Mouse (Mus musculus) B cell, adult 2 months (primary cell): Measurements from ENCODE around the gene Gatad2a.

ENCODE experiments used
- DNase-seq, 2 experiments: peaks; one replicate each; pipeline ENCODE4 v3.0.0; 2022

Gatad2a gene

DNA sequence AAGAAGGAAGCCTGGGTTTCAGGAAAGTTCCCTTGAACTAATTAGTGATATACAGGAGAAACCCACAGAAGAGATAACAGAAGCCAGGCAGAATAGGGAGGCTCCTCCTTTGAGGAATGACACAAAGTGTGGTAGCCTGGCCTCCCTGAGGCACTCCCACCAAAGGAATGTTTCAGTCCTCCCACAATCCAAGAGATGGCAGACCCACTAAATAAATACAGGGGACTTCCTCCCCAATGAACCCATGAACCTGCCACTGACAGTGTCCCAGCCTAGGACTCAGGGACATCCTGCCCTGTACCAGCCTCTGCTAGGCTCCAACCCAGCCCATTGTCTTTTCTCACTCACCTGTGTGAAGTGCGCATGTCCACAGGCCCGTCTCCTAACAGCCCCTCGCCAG, 60.8 kb downstream of the Gatad2a start:
- DNase-seq = no peak

DNA sequence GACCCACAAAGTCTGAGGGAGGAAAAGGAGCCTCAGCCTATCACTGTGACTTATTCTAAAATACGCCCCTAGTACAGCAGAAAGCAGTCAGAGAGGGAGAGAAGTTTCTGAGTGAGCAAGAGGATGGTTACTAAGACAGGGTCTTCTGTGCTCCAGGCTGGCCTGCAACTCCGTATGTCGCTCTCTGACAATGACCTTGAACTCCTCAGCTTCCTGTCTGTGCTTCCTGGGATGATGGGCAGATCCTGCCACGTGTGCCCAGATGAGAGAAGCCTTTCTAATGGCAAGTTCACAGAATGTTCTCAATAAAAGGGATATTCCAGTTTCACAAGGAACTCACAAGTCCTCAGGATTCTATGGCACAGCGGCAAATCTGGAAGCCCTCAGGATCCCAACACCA, 61.6 kb downstream of the Gatad2a start:
- DNase-seq = no peak

DNA sequence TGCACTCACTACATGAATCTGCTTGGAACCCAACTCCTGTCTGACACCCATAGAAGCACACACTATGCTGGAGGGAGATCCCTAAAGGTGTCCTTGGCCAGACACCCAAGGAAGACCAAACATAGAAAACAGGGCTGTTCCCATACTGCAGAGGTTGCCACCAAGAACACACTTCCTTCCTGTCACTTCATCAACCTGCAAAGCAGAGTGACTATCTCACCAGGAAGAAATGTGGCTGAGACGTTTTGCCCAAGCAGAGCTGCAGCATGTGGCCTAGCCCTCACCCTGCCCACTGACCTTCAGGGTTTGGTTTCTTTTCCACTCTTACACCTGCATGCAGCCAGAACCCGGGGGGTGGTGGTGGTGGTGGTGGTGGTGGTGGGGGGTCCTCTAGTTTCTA, 62.4 kb downstream of the Gatad2a start:
- no peak for DNase-seq

DNA sequence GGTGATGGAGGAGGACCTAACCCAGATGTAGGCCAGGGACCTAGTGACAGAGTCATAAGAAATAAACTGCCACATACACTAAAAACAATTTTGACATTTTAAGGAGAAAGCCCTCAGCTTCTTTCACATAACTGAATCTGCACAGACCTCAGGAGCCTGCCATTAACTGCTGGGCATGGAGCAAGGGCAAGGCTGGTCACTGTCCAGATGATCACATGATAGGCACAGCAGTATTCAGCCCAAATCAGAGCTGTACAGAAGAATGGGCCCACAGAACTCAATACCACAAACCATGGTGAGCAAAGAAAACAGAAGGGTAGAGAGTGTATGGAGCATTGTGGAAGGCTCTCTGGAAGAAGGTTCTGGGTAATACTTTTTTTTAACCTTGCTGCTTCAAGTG, 69.3 kb downstream of the Gatad2a start:
- no peak for DNase-seq

DNA sequence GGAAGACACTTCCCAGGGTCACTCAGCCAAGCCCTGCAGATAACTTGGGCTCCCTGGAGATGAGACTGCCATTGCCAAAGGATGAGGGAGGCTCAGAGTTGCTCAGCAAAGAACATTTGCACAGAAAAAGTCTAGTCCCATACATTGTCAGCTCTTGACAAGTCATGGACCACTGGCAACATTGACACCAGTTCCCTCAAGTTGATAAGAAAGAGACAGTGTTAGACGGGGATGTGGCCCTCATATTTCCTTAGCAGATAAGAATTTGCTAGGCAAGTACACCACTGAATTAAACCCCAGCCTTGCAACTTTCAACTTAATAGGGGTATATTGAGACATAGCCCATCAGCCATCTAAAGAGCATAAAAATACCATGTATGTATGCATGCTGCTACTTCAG, 72.2 kb downstream of the Gatad2a start:
- no peak for DNase-seq

DNA sequence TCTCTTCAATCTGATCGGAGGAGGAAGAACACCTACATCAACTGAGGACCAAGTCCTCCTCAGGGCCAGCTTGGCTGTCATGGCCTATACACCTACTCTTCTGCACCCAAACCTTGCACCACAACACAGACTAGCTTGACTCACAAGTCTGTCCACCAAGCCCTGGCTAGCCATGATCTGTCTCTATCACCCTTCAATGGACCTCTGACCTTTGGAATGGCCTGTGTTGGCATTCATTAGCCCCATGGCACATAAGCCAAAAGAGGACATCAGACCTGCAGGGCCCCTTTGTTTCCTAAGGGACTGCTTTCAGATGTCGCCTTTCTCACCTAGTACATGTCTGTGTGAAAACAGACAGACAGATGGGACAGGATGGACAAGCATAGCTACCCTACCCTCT, 75.0 kb downstream of the Gatad2a start:
- peak in 1 of 2 experiments; percentile 11 for DNase-seq

DNA sequence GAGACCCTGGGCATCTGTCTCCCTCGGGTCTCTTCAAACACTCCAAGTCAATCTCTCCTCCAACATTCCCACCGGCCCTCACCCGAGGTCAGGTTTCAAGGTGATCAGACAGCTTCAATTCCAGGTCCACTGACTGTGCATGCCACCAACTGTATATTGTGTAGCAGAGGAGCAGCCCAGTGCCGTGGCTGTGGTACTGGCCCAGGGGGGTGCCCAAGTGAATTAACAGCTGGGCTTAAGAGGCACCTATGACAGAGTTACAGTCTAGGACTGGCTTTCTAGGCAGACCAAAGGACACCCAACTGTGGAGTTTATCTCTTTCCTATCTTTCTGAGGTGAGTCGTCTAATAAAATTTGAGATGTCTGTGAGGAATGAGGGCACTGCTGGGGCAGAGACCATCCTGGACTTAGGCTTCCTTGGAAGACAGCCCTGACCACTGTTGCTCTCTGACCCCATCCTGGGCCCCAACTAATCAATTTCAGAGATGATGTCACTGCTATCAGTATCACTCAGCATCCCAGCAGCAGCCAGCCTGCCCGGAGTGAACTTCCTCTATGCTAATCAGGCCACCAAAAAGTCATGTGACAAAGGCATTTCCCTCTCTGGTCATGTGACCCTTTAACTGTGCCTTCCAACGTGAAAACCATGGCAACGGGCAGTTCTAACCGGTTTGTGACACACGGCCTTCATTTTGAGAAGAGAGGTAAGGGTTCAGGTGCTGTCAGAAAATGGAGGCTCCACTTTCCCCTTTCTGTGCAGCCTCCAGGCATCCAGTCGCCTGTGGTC, 76.1 kb downstream of the Gatad2a start:
- DNase-seq = peak; percentile 89 to 94

DNA sequence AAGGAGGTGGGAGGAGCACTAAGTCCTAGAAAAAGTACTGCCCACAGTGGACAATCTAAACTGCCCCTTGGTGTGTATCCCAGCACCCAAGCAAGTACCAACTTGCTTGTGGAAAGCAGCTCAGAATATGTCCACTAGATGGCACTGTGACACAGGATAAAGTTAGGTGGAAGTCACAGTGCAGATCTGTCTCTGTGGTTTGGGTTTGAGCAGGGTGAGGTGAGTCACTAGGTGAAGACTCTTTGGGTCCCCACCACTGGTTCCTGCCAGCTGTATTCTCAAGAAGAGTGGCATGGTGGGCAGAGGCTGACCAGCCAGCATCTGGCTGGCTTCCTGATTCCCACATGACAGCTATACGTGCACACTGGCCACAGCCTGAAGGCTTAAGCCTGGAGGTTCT, 77.2 kb downstream of the Gatad2a start:
- peak; percentile 85 to 86 for DNase-seq

DNA sequence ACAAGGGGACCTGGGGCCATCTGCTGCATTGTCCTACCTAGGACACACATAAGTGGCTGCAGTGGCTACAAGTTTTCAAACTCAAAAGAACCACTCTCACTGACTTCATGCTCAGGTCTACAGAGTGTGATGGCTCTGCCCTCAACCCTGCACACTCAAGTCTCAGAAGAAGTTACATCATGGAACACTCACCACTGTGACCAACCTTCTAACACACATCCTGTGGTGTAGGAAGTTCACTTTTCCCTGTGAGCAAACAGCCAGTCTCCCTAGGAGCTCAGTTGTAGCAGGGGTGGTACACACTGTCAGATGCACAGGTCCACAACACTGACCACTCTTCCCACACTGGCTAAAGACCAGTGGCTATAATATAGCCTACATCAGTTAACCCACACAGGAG, 77.7 kb downstream of the Gatad2a start:
- DNase-seq = no peak

DNA sequence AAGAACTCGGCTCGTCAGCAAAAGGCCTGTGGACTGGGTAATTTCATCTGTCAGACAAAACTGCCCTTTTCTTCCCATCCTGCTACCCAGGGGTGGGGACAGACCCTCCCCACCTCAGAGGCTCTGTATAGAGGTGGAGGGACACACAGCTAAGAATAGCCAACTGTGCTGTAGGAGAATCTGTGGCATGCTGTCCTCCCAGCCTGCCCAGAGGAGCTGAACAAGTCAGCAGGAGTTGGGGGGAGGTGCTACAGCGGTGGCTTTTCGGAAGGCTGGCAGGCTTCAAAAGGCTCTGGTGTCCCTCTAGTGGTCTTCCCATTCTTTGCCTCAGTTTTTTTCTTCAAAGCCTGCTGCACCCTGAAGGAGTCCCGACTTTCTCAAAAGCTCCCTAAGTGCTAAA, 80.4 kb downstream of the Gatad2a start:
- no peak for DNase-seq

DNA sequence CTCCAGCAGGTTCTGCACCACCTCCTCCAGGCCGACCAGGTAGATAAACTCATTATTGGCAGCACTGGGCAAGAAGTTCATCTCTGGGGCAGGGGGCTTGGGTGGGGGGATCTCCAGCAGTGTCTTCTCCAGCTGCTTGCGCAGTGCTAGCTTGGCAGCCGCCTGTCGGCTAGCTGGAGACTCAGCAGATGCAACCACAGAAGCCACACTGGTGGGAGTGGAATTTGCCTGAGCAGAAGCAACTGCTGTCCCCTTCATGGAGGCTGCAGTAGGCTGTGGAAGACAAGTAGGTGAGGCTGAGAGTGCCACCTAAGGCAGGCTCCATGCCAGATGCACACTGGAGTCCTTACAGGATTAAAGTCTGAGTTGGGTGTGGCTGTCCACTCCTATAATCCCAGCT, 81.7 kb downstream of the Gatad2a start:
- DNase-seq = no peak

DNA sequence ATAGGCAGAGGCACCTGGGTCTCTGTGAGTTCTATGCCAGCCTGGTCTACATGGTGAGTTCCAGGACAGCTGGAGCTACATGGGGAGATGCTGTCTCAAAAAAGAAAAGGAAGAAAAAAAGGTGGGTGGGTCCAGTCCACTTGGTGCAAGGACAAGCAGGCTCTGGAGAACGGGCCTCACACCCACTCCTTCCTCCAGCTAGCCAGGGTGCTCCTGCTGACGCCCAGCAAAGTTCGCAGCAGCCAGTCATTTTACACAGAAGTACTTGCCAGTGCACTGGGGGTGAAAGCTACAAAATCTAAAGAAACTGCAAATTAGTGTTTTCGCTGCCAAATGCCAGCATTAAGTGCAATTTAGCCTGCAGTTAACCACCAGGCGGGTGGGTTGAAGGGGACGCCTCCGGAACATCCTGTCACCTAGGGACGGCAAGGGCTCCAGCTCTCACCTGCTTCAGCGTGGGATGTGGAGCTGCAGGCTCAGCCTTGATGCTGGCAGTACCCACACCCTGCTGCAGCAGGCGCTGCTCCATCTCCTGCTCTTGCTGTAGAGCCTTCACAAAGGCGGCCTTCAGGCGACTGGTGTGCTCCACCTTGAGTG, 83.6 kb downstream of the Gatad2a start:
- no peak for DNase-seq

DNA sequence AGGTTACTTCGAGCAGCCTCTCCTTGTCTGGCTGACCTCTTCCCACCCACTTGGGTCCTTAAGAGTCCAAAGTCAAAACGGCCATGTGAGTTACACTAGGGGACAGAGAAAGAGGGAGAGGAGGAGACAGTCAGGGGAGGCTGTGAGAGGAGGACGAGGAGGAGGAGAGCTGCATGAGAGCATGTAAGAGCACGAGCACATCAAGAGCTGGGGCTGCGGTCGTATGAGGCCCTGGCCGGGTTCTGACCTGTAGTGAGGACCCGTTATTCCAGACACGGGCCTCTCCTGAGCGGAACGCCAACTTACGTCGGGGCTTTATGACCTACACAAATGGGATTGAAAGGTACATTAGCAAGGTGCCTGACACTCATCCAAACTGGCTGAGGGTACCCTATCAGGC, 84.3 kb downstream of the Gatad2a start:
- no peak for DNase-seq

DNA sequence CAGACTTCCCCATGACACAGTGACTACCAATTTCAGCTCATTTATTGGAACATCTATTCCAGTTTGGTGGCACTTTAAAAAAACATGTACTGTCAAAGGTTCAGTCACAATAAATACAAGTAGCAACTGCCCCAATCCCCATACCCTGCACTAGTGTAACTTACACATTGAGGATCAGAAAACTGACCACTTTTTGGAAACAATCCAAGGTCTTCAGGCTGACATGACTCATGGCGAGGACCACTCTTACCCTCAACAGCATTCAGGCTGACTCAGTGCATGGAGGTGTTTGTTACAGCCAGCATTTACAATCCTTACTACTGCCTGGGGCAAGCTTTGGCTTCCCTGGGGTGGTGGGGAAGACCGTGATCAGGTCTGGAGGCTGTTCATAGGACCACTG, 89.1 kb downstream of the Gatad2a start:
- no peak for DNase-seq

DNA sequence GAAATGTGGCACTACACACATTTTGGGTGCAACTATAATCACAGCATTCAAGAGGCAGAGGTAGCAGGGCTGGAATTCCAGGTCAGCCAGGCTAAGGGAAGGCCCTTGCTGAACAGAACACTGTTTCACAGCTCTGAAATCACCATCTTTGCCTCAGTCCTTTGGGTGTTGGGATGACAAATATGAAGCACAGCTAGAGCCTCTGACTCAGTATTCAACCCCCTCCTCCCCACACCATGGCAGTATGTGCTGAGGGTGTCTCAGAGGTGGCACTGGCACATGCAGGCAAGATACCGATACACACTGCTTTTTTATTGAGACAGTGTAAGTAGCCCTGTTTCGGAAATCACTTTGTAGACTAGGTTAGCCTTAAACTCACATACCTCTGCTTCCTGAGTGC, 89.9 kb downstream of the Gatad2a start:
- no peak for DNase-seq

DNA sequence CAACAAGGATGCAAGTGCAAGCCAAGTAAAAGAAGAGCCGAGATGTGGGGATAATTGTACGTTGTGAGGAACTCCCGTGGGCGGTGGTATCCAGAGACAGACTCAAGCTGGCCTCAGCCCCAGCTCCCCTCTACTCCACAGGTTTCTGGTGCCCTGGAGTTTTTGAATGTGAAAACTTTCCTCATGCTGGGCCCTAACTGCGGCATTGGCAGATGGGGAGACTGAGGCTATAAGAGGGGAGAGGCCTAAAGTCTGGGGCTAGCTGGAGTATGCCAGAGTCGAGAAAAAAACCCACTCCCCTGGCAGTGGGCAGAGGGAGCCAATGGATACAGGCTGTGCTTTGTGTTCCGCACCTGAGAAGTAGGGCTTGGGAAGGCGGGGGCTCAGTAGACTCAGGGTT, 92.1 kb downstream of the Gatad2a start:
- no peak for DNase-seq

DNA sequence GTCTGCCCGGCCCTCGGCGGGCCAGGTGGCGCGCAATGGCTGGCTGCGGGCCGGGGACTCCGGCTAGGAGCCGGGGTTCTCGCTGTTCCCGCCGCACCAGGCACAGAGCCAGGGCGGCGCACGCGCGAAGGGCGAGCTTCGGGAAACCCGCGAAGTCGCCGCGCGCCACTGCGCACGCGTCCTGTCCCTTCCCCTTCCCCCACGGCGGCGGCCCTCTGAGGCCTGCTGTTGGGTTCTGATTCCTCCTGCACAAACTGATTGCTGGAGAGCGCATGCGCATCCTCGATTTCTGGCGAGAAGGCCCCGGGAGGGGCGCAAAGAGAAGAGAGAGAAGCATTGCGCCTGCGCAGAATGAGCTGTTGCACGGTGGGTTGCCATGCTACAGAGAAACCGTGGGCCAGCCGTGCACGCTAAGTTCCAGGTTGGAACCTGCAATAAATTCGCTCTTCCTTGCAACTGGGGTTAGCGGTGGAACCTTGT, 93.1 kb downstream of the Gatad2a start:
- peak; percentile 90 to 91 for DNase-seq

DNA sequence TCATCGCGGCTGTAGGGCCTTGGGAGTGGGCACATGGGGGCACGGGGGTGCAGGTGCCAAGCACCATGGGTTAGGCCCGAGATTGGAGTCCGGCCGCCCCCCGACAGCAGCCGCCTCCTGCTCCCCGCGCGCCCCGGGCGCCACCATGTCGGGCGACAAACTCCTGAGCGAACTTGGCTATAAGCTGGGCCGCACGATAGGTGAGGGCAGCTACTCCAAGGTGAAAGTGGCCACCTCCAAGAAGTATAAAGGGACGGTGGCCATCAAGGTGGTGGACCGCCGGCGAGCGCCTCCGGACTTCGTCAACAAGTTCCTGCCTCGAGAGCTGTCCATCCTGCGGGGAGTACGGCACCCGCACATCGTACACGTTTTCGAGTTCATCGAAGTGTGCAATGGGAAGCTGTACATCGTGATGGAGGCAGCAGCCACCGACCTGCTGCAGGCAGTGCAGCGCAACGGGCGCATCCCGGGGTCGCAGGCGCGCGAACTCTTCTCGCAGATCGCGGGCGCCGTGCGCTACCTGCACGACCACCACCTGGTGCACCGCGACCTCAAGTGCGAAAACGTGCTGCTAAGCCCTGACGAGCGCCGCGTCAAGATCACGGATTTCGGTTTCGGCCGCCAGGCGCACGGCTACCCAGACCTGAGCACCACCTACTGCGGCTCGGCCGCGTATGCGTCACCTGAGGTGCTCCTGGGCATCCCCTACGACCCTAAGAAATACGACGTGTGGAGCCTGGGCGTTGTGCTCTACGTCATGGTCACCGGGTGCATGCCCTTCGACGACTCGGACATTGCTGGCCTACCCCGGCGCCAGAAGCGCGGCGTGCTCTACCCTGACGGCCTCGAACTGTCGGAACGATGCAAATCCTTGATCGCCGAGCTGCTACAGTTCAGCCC, 93.8 kb downstream of the Gatad2a start, which contains the start of the genes Tssk6, Ndufa13 and Yjefn3:
Tssk6 (plus strand) TSS at position 22 of the 900 bp plus-strand sequence.
Ndufa13 (minus strand) TSS at position 396 of the 900 bp plus-strand sequence.
Yjefn3 (minus strand) TSS at position 550 of the 900 bp plus-strand sequence.
- peak; percentile 75 to 77 for DNase-seq

DNA sequence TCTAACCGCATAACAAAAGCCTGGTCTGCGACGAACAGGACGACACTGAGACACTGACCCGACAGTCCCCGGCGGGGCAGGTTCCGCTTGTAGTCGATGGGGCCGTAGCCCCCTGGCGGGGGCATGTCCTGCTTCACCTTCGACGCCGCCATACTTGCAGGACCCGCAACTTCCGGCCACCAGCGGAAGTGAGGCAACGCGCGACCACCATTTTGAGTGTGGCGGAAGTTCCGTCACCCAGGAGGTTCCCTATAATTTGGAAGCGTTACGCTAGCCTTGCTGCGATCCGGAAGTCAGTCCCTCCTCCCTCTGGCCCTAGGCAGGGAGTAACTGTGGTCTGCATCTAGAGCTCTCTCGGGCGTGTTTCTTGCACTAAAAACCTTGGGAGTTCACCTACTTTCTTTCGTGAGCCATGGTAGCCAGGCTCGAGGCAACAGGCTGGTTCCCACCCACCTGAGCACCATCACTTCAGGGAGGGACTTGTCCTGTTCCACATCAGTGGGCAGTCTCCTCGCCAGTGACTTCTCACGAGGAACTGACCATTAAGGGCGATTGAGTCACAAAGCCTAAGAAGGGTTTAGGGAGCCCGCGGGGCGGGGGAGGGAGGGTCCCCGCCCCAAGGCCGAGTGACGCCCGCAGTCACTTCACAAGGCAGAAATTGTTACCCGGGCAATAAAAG, 94.6 kb downstream of the Gatad2a start:
- peak; percentile 97 to 98 for DNase-seq

DNA sequence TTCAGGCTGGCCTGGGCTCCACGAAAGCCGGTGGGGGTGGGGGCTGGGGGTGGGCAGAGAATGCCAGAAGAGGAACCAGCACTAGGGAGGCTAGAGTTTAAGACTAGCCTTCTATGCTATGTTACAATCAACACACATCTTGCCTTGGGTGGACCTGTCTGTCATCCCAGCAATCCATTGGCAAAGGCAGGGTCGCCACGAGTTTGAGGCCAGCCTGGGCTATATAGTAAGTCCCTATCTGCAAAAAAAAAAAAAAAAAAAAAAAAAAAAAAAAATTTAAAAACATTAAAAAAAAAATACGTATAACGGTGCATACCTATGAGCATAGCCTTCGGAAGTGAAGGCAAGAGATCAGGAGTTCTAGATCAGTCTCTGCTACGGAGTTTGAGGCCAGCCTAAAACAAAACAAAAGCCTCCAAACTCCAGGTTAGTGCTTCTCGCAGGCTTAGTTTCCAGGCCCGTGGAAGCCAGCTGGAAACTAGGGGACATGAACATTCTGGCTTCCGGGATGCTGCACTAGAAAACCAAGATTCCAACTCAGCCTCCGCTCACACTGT, 95.2 kb downstream of the Gatad2a start:
- no peak for DNase-seq

DNA sequence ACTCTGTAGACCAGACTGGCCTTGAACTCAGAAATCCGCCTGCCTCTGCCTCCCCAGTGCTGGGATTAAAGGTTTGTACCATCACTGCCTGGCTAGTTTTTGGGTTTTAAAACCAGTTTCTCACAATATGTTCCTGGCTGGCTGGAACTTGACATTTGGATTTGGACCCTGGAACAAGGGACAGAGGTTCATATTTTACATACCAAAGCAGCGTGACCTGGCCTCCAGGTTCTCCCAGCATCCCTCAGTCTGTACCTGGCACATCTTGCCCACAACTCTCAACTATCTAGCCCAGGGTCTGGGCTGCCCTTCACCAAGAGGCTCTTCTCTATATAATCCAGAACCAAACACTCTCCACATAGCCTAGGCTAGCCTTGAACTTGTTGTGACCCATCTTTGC, 96.3 kb downstream of the Gatad2a start:
- no peak for DNase-seq

DNA sequence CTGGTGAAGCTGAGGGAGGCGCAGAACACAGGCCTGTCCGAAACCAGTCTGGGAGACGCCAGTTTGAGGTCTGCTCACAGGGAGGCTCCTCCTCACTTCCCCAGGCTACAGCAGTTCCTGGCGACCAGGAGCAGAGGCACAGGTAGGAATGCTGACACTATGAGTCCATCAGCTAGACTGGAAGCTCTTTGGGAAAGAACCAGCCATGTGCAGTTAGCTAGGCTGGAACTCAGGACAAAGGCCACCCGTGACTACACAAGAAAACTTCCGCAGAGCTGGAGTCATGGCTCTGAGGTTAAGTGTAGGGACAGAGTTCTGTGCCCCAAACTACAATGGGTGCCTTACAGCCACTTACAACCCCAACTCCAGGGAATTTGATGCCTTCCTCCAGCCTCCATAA, 98.3 kb downstream of the Gatad2a start:
- no peak for DNase-seq
